Mouse (Mus musculus): ENCODE measurements around the gene Dnttip2.

DNA sequence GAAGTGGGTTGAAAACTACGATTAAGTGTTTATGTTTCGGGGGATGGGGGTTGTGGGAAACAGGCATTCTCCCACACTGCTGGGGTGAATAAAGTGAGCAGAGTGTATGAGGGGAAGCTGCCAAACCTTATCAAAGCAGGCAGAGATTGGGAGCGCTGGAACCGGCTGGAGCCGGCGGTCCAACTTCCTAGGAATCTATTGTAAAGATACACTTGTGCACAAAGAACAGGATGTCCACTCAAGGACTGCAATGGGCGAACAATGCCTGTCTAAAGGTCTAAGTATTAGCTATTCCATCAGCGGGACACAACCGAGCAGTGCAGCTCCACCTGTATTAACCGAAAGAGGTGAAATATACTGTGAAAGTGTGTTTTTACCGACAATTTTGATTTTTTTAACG, 17.6 kb downstream of the Dnttip2 start:
- no peak for TF ChIP-seq CTCF (IDR thresholded peaks at IDR 0.05; ENCODE audit: low read depth)
- no peak for TF ChIP-seq EP300 (IDR thresholded peaks at IDR 0.05; ENCODE audit: low read depth)
